Mouse (Mus musculus) midbrain, embryonic 13.5 days (tissue): ENCODE results near the gene Arap2. TPM values are rescaled to one million over a fixed set of nuclear protein-coding genes. Genes with fewer than 3 reads are reported as not detected.

Source experiments
- ATAC-seq: fragments of 200-750 bp; cut with Nextera tagmentation; 2 replicates; pipeline ENCODE4 v1.8.0; 2017; ENCODE audit warnings: mild to moderate bottlenecking, moderate TSS enrichment, moderate library complexity
- H3K27ac ChIP-seq: fragments of 300-500 bp; sonication (generic); 2 replicates; pipeline ENCODE4 v1.5.1; 2015; ENCODE audit warnings: inconsistent platforms, mild to moderate bottlenecking, moderate library complexity
- H3K27me3 ChIP-seq: fragments of 300-500 bp; sonication (generic); 2 replicates; pipeline ENCODE4 v1.6.1; 2015; ENCODE audit warnings: mild to moderate bottlenecking, inconsistent platforms
- H3K36me3 ChIP-seq: fragments of 300-500 bp; sonication (generic); 2 replicates; pipeline ENCODE4 v1.6.1; 2015; ENCODE audit warnings: mild to moderate bottlenecking, inconsistent platforms
- H3K4me1 ChIP-seq: fragments of 300-500 bp; sonication (generic); replicated peaks from 2 replicates; pipeline ENCODE4 v1.6.1; 2015; ENCODE audit warnings: inconsistent platforms
- H3K4me2 ChIP-seq: fragments of 300-500 bp; sonication (generic); replicated peaks from 2 replicates; pipeline ENCODE4 v1.6.1; 2015; ENCODE audit warnings: moderate library complexity, mild to moderate bottlenecking, inconsistent platforms
- H3K4me3 ChIP-seq: fragments of 300-500 bp; sonication (generic); replicated peaks from 2 replicates; pipeline ENCODE4 v1.5.1; 2015; ENCODE audit warnings: mild to moderate bottlenecking, inconsistent platforms
- H3K9ac ChIP-seq: fragments of 300-500 bp; sonication (generic); replicated peaks from 2 replicates; pipeline ENCODE4 v1.6.1; 2015; ENCODE audit warnings: mild to moderate bottlenecking, inconsistent platforms
- H3K9me3 ChIP-seq: fragments of 300-500 bp; sonication (generic); 2 replicates; pipeline ENCODE4 v1.6.1; 2016; ENCODE audit warnings: mild to moderate bottlenecking, inconsistent platforms
- WGBS: fragments of 180-500 bp; shearing (Covaris S2); methylation state at CpG from one replicate; pipeline ENCODE4 v1.1.7; 2015; 5-methylcytosine and 5-hydroxymethylcytosine counted together
- polyA plus RNA-seq: library from polyadenylated mRNA; unstranded; fragments of >200 nt; fragmentation: Nextera tagmentation; extraction: Ambion mirVana; gene quantifications from 2 replicates; pipeline ENCODE4 v1.2.1, GENCODE M21; 2015

Gene Arap2
- polyA plus RNA-seq, 1 experiment from 2014 or later = 2.5 TPM

DNA sequence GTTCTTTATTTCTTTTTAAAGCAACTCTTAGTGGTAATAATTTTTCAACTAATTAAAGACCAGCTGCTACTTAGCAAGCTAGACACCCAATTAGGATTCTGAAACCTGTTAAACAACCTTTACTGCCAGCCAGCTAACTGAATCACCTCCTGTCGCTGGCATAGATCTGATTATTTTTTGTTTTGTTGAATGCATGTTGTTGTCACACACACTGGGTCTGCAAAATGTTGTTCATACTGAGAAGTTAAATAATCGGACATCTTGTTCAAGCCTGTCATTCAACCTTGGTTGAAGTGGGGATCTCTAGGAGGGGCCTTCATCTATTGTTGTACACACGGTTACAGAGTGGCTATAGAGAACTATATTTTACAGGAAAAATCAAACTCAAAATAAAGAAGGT is 184.3 kb downstream of the Arap2 start:
- no peaks in the 10 kb centered on the region for H3K36me3 ChIP-seq
- no peaks in the 10 kb centered on the region for H3K27me3 ChIP-seq
- H3K27ac ChIP-seq = no peak overlapping the region
- no peak overlapping the region for H3K4me3 ChIP-seq
- WGBS = 63% methylated on average over 3 of the region's 3 CpGs
- no peak overlapping the region for H3K4me2 ChIP-seq
- no peak overlapping the region for H3K9ac ChIP-seq
- H3K9me3 ChIP-seq = no peaks in the 10 kb centered on the region
- no peaks in the 10 kb centered on the region for H3K4me1 ChIP-seq
- ATAC-seq = no peak

DNA sequence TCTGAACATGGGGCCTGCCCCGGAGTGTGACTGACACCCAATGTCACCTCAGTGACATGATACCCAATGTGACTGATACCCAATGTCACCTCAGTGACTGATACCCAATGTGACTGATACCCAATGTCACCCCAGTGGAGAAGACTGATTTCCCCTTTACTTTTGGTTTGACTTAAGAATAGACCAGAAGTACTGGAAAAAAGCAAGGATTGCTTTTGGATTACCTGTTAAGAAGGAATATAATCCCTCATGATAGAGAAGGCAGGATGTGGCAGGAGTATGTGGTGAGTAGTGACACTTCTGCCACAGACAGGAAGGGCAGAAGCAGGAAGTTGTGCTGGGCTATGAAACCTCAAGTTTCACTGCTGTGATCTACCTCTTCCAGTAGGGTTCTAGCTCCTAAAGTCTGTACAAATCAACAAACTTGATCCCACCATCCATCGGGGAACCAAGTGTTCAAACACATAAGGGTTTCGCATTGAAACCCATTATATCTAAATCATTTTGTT is 191.6 kb downstream of the Arap2 start:
- H3K4me1 ChIP-seq = no peaks in the 10 kb centered on the region
- H3K9ac ChIP-seq = no peak overlapping the region
- no peaks in the 10 kb centered on the region for H3K9me3 ChIP-seq
- no peak for ATAC-seq
- WGBS = 94% methylated on average over 3 of the region's 3 CpGs
- H3K4me2 ChIP-seq = no peak overlapping the region
- H3K27ac ChIP-seq = no peak overlapping the region
- no peak overlapping the region for H3K4me3 ChIP-seq
- no peaks in the 10 kb centered on the region for H3K27me3 ChIP-seq
- H3K36me3 ChIP-seq = no peaks in the 10 kb centered on the region

Other genes starting within 250 kb of the Arap2 start
- not detected in 2 replicates for gene Dthd1, start 47.7 kb upstream of the Arap2 start, polyA plus RNA-seq